Mouse (Mus musculus): ENCODE measurements around the gene Ptprn.
A peak's percentile ranks its signal among the peaks of the same experiment; 100 is the strongest.

Gene Ptprn

GRCm38 (mm10) chr1:75252308-75252707 lies 12.0 kb downstream of the Ptprn start:
- no peak for DNase-seq

DNA sequence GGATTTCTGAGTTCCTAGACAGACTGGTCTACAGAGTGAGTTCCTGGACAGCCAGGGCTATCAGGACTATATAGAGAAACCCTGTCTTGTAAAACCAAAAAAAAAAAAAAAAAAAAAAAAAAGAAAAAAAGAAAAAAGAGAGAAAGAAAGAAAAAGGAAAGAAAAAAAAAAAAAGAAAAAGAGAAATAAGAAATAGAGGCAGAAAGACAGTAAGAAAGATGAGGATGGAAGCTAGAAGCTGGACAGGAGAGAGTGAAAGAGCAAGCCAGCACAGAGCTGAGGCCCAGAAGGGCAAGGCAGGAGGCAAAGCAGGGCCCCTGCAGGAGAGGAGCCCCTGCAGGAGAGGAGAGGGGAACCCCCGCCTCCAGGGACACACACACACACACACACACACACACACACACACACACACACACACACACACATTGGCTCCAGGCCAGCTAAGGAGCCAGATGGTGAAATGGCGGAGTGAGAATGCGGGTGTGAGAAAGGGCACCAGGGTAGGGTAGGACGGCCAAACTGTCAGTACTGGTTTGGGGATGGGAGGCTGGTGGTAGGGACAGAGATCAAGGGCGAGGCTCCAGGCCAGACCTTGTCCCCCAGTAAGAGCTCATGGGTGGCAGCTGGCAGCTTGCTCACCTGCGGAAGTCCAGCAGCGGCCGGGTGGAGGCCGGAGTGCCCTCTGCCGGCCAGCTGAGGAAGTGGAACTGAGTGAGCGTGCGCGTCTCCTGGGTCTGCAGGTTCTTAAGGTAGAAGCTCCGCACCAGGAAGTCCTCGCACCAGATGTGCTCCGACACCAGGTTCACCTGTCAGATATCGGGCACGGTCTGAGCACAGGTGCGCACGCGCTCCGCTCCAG lies 13.0 kb downstream of the Ptprn start:
- DNase-seq: peak; percentile 89 to 90

DNA sequence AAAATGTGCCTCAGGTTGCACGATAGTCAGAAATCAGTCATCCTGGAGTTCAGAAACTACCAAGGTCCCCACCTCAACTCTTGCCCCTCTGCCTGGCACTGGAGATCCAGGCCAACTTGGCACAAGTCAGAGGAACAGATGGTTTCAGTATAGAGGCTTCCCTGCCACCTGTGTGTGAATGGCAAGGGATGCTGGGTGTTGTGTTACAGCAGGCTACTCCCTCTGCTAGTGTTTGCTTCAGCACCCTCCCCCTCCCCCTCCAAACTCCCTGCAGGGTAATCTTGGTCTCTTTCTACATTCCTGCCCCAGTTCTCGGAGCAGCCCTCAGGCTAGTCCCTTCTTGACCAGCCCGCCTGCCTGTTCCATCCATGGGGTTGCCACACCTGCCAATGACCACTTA lies 13.8 kb downstream of the Ptprn start:
- no peak for DNase-seq

- peak; percentile 50 to 72 for DNase-seq
Measured at GRCm38 (mm10) chr1:75248041-75248772, 16.1 kb downstream of the Ptprn start.

GRCm38 (mm10) chr1:75247071-75247930 lies 17.0 kb downstream of the Ptprn start:
- DNase-seq: no peak

DNA sequence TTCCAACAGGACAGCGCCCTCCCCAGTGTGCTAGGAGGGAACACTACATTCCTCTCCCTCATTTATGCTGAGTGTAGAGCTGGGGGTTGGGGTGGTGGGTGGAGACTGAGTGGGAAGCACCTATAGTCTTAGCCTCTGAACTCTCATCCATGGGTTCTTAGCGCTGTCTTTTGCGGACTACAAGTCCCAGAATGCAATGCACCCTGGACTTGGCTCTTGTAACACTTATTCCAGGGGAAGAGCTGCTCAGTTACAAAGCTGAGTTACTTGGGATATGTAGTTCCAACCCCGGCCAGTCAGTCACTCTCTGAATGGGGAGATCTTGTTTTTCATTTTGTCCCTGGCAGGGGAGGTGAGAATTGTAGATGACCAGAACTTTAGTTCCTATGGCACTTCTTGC lies 19.5 kb downstream of the Ptprn start:
- DNase-seq: peak in 1 of 2 experiments; percentile 55

DNA sequence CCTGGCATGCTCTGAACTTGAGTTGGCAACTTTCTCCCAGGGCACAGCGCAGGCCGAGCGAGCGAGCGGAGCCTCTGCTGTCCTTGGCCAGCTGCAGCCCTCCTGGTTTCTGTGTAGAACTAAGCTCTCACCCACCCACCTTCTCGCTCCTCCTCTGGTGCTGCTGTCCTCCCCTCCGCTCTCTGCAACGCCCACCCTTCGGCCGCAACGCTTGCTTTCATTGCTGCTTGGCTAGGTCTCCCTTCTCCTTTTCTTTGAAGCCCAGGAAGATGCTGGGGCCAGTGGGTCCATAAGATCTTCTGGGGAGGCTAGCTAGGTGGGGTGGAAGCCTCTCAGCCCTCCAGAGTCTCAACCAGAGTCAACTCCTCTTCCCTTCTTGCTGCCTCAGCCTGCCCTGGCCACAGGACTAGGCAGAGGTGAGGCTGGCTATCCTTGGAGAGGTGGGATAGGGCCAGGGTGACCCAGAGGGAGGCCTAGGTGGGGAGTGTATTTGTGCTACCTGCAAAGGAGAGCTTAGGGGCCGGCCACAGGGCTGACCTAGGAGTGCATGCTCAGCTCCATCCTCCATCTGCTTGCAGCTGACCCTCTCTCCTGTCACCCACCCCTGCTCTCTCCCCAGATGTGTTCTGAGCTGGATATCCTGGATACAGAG lies 20.0 kb downstream of the Ptprn start:
- no peak for DNase-seq

DNA sequence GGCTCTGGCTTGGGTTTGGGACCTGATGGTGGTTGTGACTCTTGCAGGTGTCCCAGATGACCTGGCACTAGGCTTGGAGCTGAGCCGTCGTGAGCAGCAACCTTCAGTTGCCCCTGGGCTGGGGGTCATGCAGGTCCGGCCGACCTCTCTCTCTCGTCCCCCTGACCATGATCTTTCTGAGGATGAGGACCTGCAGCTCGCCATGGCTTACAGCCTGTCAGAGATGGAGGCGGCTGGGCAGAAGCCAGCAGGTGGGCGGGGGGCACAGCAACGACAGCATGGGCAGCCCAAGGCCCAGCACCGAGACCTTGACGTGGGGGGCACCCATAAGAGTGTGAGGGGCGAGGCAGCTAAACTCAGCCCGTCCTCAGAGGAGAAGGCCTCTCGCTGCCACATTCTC lies 20.9 kb downstream of the Ptprn start:
- DNase-seq: no peak

DNA sequence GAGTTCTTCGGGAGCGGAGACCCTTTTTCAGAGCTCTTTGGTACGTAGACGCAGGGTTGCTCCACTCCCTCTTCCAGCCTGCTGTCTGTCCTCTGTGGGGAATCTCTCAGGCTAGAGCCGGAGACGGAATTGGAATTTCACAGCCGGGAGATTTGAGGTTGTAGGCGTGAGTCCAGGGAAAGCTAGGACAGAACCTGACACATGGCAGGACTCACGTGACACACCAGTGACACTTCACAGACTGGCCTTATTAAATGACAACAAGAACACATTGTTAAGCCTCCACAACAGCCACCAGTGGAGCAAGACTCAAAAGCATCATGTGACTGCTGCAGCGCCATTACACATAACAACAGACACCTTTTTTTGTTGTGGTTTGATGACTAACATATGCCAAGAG lies 24.7 kb downstream of the Ptprn start:
- DNase-seq: no peak

- DNase-seq: peak; percentile 88 to 92
Measured at GRCm38 (mm10) chr1:75236117-75237050, 27.9 kb downstream of the Ptprn start, which contains the start of gene Dnajb2. Gene Dnajb2 (plus strand): TSS chr1:75236406.

DNA sequence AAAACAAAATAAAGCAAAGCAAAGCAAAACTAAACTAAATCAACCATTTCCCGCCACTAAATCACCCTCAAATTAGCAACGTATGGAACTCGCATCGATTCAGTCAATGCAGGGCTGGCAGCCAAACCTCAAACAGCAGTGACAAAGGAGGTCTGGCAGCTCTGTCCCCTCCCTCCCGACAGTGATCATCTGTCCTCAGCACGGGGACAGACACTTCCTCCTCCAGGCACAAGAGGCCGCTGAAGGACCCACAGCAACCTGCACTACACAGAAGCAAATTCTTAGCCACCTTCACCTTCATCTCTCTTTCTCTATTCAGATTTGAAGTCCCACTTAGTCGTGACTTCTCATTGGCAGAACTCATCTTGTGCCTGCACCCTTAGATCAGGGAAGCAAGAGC lies 29.7 kb downstream of the Ptprn start:
- DNase-seq: peak; percentile 72 to 76

DNA sequence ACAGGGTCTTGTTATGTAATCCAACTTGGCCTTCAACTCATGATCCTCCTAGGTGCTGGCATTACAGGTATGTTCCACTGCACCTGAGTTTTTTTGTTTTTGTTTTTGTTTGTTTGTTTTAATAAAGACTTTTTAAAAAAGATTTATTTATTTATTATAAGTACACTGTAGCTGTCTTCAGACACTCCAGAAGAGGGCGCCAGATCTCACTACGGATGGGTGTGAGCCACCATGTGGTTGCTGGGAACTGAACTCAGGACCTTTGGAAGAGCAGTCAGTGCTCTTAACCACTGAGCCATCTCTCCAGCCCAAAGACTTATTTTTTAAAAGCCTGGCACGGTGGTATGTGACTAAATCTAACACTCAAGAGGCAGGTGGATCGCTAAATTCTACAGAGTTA lies 31.8 kb downstream of the Ptprn start:
- peak in 1 of 2 experiments; percentile 8 for DNase-seq

GRCm38 (mm10) chr1:75231664-75232152 lies 32.6 kb downstream of the Ptprn start, which contains the start of gene A630095N17Rik:
Gene A630095N17Rik (minus strand): TSS chr1:75232102.
- DNase-seq: peak in 1 of 2 experiments; percentile 12

GRCm38 (mm10) chr1:75231224-75231623 lies 33.1 kb downstream of the Ptprn start:
- DNase-seq: peak in 1 of 2 experiments; percentile 19

GRCm38 (mm10) chr1:75230335-75230994 lies 33.8 kb downstream of the Ptprn start:
- peak in 1 of 2 experiments; percentile 20 for DNase-seq

- DNase-seq: no peak
Measured at GRCm38 (mm10) chr1:75229158-75229557, 35.1 kb downstream of the Ptprn start.

DNA sequence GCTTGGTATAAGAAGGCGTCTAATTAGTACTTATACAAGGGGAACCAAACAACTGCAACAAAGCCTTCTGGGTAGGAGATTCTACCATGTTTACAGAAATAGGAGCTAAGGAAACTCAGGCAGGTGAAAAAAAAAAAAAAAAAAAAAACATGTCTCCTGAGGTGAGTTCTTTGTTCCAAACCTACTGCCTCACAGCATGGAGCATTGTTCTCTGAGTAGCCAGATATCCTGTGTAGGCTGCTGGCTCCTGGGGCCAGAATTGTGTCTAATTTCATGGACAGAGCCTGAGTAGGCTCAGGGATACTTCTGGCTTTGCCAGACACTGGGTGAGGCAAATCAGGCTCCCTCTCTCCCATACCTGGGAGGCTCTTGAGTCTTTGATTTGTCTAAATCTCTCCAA lies 36.6 kb downstream of the Ptprn start:
- no peak for DNase-seq

GRCm38 (mm10) chr1:75226138-75226537 lies 38.2 kb downstream of the Ptprn start:
- no peak for DNase-seq

GRCm38 (mm10) chr1:75225473-75225872 lies 38.8 kb downstream of the Ptprn start:
- no peak for DNase-seq

- DNase-seq: no peak
Measured at GRCm38 (mm10) chr1:75223532-75223931, 40.8 kb downstream of the Ptprn start.
